Mouse (Mus musculus) myocyte (in vitro differentiated cells): ENCODE data around the gene Rpl14. TPM values are rescaled to one million over a fixed set of nuclear protein-coding genes. Genes with fewer than 3 reads are reported as not detected.
A peak's percentile ranks its signal among the peaks of the same experiment; 100 is the strongest.

Experiments
- H3K27me3 ChIP-seq: one replicate; pipeline ENCODE4 v1.6.1; 2011; ENCODE audit not compliant: control insufficient read depth, insufficient read depth, insufficient read length
- H3K36me3 ChIP-seq: one replicate; pipeline ENCODE4 v1.6.1; 2011; ENCODE audit not compliant: control insufficient read depth, insufficient read depth
- H3K4me2 ChIP-seq: one replicate; pipeline ENCODE4 v1.6.1; 2011; ENCODE audit warnings: low read depth, control low read depth
- H3K4me3 ChIP-seq: one replicate; pipeline ENCODE4 v1.5.1; 2011; ENCODE audit warnings: mild to moderate bottlenecking, control low read depth, moderate library complexity
- H3K79me2 ChIP-seq: one replicate; pipeline ENCODE4 v1.6.1; 2011; ENCODE audit not compliant: control insufficient read depth, insufficient read depth
- H3ac ChIP-seq: one replicate; pipeline ENCODE4 v1.6.1; 2011; ENCODE audit not compliant: control insufficient read depth, insufficient read length
- CEBPB ChIP-seq: IDR thresholded peaks from 2 replicates; pipeline ENCODE4 v1.6.1; 2011; ENCODE audit warnings: mild to moderate bottlenecking, moderate library complexity; ENCODE audit not compliant: poor library complexity, insufficient read depth, severe bottlenecking
- E2F4 ChIP-seq: IDR thresholded peaks from one replicate; pipeline ENCODE4 v1.6.1; 2011; ENCODE audit warnings: mild to moderate bottlenecking, control low read depth, moderate library complexity; ENCODE audit not compliant: insufficient read depth
- MAX ChIP-seq: IDR thresholded peaks from one replicate; pipeline ENCODE4 v1.6.1; 2011; ENCODE audit warnings: low read depth, mild to moderate bottlenecking, control low read depth
- MYOD1 ChIP-seq, 3 experiments: IDR thresholded peaks; one replicate each; pipeline ENCODE4 v1.6.1; 2011; ENCODE audit warnings: control low read depth in 2 of 3, low read depth in 2 of 3, mild to moderate bottlenecking in 2 of 3, moderate library complexity in 1 of 3; ENCODE audit not compliant: insufficient read length in 2 of 3, control insufficient read depth in 1 of 3
- MYOG ChIP-seq, 3 experiments: IDR thresholded peaks; one replicate each; pipeline ENCODE4 v1.6.1; 2011; ENCODE audit warnings: control low read depth in 2 of 3, low read depth in 2 of 3, mild to moderate bottlenecking in 2 of 3; ENCODE audit not compliant: insufficient read length in 2 of 3, control insufficient read depth in 1 of 3, insufficient read depth in 1 of 3
- POLR2A ChIP-seq: IDR thresholded peaks from one replicate; pipeline ENCODE4 v1.6.1; 2011; ENCODE audit warnings: low read depth, mild to moderate bottlenecking, control low read depth, moderate library complexity; ENCODE audit not compliant: insufficient read length
- POLR2AphosphoS2 ChIP-seq: IDR thresholded peaks from one replicate; pipeline ENCODE4 v1.6.1; 2011; ENCODE audit warnings: low read depth, control low read depth; ENCODE audit not compliant: insufficient read length
- REST ChIP-seq: IDR thresholded peaks from one replicate; pipeline ENCODE4 v1.6.1; 2011; ENCODE audit warnings: mild to moderate bottlenecking, control low read depth, moderate library complexity; ENCODE audit not compliant: insufficient read depth, insufficient read length
- SRF ChIP-seq: IDR thresholded peaks from one replicate; pipeline ENCODE4 v1.6.1; 2011; ENCODE audit warnings: low read depth; ENCODE audit not compliant: control insufficient read depth, insufficient read length
- TCF12 ChIP-seq: IDR thresholded peaks from one replicate; pipeline ENCODE4 v1.6.1; 2011; ENCODE audit warnings: mild to moderate bottlenecking, control low read depth; ENCODE audit not compliant: poor library complexity, insufficient read depth, severe bottlenecking
- TCF3 ChIP-seq: IDR thresholded peaks from one replicate; pipeline ENCODE4 v1.6.1; 2011; ENCODE audit warnings: low read depth, control low read depth; ENCODE audit not compliant: insufficient read length
- USF1 ChIP-seq: IDR thresholded peaks from one replicate; pipeline ENCODE4 v1.6.1; 2011; ENCODE audit warnings: low read depth, mild to moderate bottlenecking, control low read depth, moderate library complexity
- polyA plus RNA-seq: library from polyadenylated mRNA; unstranded; fragments of >200 nt; fragmentation: generic; extraction: Trizol; gene quantifications from one replicate; pipeline ENCODE4 v1.2.1, GENCODE M21; 2012; ENCODE audit warnings: missing spikeins

Gene Rpl14
- polyA plus RNA-seq, 1 experiment: 1,509 TPM

- H3K79me2 ChIP-seq: no peaks in the 10 kb centered on the region
- TF ChIP-seq POLR2AphosphoS2: no peak
- TF ChIP-seq REST: no peak
- TF ChIP-seq MYOG (IDR thresholded peaks at IDR 0.05; ENCODE audit: control insufficient read depth in 1 of 3, insufficient read depth in 1 of 3, insufficient read length in 2 of 3, low read depth in 2 of 3): no peak
- no peak for TF ChIP-seq E2F4
- no peak for TF ChIP-seq SRF
- TF ChIP-seq USF1: no peak
- no peak for TF ChIP-seq POLR2A
- peak overlapping the region; percentile 7 for H3K4me2 ChIP-seq
- H3K4me3 ChIP-seq: no peak overlapping the region
- no peaks in the 10 kb centered on the region for H3K36me3 ChIP-seq
- H3ac ChIP-seq: no peak overlapping the region
- no peaks in the 10 kb centered on the region for H3K27me3 ChIP-seq
These were observed 31.1 kb downstream of the Rpl14 start for GRCm38 (mm10) chr9:120602172-120602838.

DNA sequence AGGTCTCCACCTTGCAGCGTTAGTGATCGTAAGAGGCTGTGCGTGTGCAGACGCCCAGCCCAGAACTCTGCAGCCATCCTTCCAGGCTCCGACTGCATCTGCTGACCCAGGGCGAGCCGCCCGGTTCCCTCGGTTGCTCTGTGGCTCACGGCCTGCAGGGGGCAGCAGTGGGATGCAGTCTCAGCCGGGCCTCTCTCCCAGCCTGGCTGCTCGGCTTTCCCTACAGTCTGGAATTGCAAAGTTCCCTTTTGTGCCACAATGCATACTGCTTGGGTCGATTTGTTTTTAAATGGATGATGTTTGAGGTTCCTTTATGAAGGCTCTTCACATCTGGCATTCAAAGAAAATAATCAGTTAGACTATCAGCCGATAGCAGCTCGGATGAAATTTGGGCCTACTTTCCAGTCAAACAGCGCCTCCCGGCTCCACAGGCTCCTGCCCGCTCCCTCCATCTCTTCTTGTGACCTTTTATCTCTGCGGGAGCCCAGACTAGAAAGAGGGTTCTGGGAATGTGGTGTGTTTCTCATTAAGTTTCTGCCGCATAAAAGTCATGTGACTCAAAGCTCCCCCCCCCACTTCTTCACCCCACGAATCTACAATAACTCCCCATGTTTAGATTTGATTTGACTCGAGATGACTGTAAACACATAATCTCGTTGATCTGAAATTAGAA is 31.7 kb downstream of the Rpl14 start:
- Histone ChIP-seq H3K27me3 (no peaks in the 10 kb centered on the region), H3K79me2 (no peaks in the 10 kb centered on the region), H3ac (no peak overlapping the region), H3K4me2 (peak overlapping the region; percentile 7), H3K4me3 (no peak overlapping the region), H3K36me3 (no peaks in the 10 kb centered on the region)
- TF ChIP-seq MYOD1 (IDR thresholded peaks at IDR 0.05; ENCODE audit: control insufficient read depth in 1 of 3, insufficient read length in 2 of 3, low read depth in 2 of 3) (peak in 1 of 3 experiments; percentile 21), POLR2A (no peak)

- Histone ChIP-seq H3K79me2 (no peaks in the 10 kb centered on the region), H3K4me2 (no peak overlapping the region), H3K36me3 (no peaks in the 10 kb centered on the region), H3K27me3 (no peaks in the 10 kb centered on the region), H3K4me3 (no peak overlapping the region), H3ac (no peak overlapping the region)
- TF ChIP-seq USF1 (no peak), TCF12 (no peak), TCF3 (no peak), E2F4 (no peak), CEBPB (no peak), SRF (no peak), MYOG (IDR thresholded peaks at IDR 0.05; ENCODE audit: control insufficient read depth in 1 of 3, insufficient read depth in 1 of 3, insufficient read length in 2 of 3, low read depth in 2 of 3) (no peak), MAX (no peak), REST (no peak), MYOD1 (IDR thresholded peaks at IDR 0.05; ENCODE audit: control insufficient read depth in 1 of 3, insufficient read length in 2 of 3, low read depth in 2 of 3) (no peak), POLR2A (no peak), POLR2AphosphoS2 (no peak)
These were observed 32.3 kb downstream of the Rpl14 start for GRCm38 (mm10) chr9:120603512-120603908.

GRCm38 (mm10) chr9:120603956-120604355 is 32.7 kb downstream of the Rpl14 start:
- no peak for TF ChIP-seq REST
- no peak for TF ChIP-seq E2F4
- no peak for TF ChIP-seq MAX
- no peak for TF ChIP-seq USF1
- TF ChIP-seq TCF12: no peak
- no peak for TF ChIP-seq TCF3
- TF ChIP-seq SRF: no peak
- no peak for TF ChIP-seq CEBPB
- TF ChIP-seq MYOG (IDR thresholded peaks at IDR 0.05; ENCODE audit: control insufficient read depth in 1 of 3, insufficient read depth in 1 of 3, insufficient read length in 2 of 3, low read depth in 2 of 3): no peak
- TF ChIP-seq POLR2AphosphoS2: no peak
- no peak overlapping the region for H3K4me2 ChIP-seq

GRCm38 (mm10) chr9:120611055-120611454 is 39.8 kb downstream of the Rpl14 start:
- Histone ChIP-seq H3K4me2 (no peak overlapping the region), H3K4me3 (no peak overlapping the region), H3K79me2 (no peaks in the 10 kb centered on the region), H3K36me3 (no peaks in the 10 kb centered on the region), H3ac (no peak overlapping the region), H3K27me3 (no peaks in the 10 kb centered on the region)
- TF ChIP-seq MYOD1 (IDR thresholded peaks at IDR 0.05; ENCODE audit: control insufficient read depth in 1 of 3, insufficient read length in 2 of 3, low read depth in 2 of 3) (peak in 2 of 3 experiments; percentile 42 to 65), TCF12 (no peak)

More at GRCm38 (mm10) chr9:120603956-120604355, 32.7 kb downstream of the Rpl14 start:
- H3K27me3 ChIP-seq: no peaks in the 10 kb centered on the region
- H3K4me3 ChIP-seq: no peak overlapping the region
- H3K36me3 ChIP-seq: no peaks in the 10 kb centered on the region
- no peaks in the 10 kb centered on the region for H3K79me2 ChIP-seq
- H3ac ChIP-seq: no peak overlapping the region
